Mouse (Mus musculus) kidney, postnatal 0 days (tissue): ENCODE results near the gene Adamts9. TPM values are rescaled to one million over a fixed set of nuclear protein-coding genes. Genes with fewer than 3 reads are reported as not detected.

Source experiments
- ATAC-seq: fragments of 200-750 bp; cut with Nextera tagmentation; replicated peaks from 2 replicates; pipeline ENCODE4 v1.8.0; 2017; ENCODE audit warnings: low read depth, moderate number of reproducible peaks, moderate TSS enrichment, moderate library complexity; ENCODE audit not compliant: low FRiP score
- DNase-seq: peaks from one replicate; pipeline ENCODE4 v3.0.0-alpha.2; 2016; ENCODE audit warnings: low spot score
- H3K27ac ChIP-seq: fragments of 300-500 bp; sonication (generic); 2 replicates; pipeline ENCODE4 v1.5.1; 2014; ENCODE audit warnings: mild to moderate bottlenecking
- H3K27me3 ChIP-seq: fragments of 300-500 bp; sonication (generic); 2 replicates; pipeline ENCODE4 v1.6.1; 2014; ENCODE audit warnings: low read length, mixed read lengths; ENCODE audit not compliant: insufficient read depth
- H3K36me3 ChIP-seq: fragments of 300-500 bp; sonication (generic); 2 replicates; pipeline ENCODE4 v1.6.1; 2014; ENCODE audit warnings: low read length, mixed read lengths; ENCODE audit not compliant: insufficient read depth
- H3K4me1 ChIP-seq: fragments of 300-500 bp; sonication (generic); replicated peaks from 2 replicates; pipeline ENCODE4 v1.6.1; 2014; ENCODE audit warnings: antibody characterized with exemption, low read length, mixed read lengths; ENCODE audit not compliant: insufficient read depth
- H3K4me2 ChIP-seq: fragments of 300-500 bp; sonication (generic); 2 replicates; pipeline ENCODE4 v1.6.1; 2014; ENCODE audit warnings: mild to moderate bottlenecking, low read length, moderate library complexity, mixed read lengths
- H3K4me3 ChIP-seq: fragments of 300-500 bp; sonication (generic); replicated peaks from 2 replicates; pipeline ENCODE4 v1.5.1; 2014; ENCODE audit warnings: low read depth, low read length
- H3K9ac ChIP-seq: fragments of 300-500 bp; sonication (generic); 2 replicates; pipeline ENCODE4 v1.6.1; 2014; ENCODE audit warnings: low read depth, low read length
- H3K9me3 ChIP-seq: fragments of 300-500 bp; sonication (generic); replicated peaks from 2 replicates; pipeline ENCODE4 v1.6.1; 2016; ENCODE audit warnings: low read length, inconsistent platforms, mixed read lengths
- CTCF ChIP-seq: IDR thresholded peaks from 2 replicates; pipeline ENCODE4 v1.5.1; 2016; ENCODE audit warnings: antibody characterized with exemption, low read depth, mild to moderate bottlenecking, moderate library complexity
- WGBS: fragments of 180-500 bp; shearing (Covaris S2); extraction: QIAGEN DNeasy Blood & Tissue Kit; methylation state at CpG from one replicate; pipeline ENCODE4 v1.1.7; 2014; 5-methylcytosine and 5-hydroxymethylcytosine counted together
- polyA plus RNA-seq: library from polyadenylated mRNA; unstranded; fragments of >200 nt; fragmentation: Nextera tagmentation; extraction: Ambion mirVana; gene quantifications from 2 replicates; pipeline ENCODE4 v1.2.1, GENCODE M21; 2015

Gene Adamts9
- polyA plus RNA-seq, 1 experiment from 2014 or later = 7.6 TPM

GRCm38 (mm10) chr6:92779140-92779934 lies 164.0 kb downstream of the Adamts9 start:
- ATAC-seq (no peak; the same call in 1 of the 2 replicates), DNase-seq (no peak)
- H3K4me1 ChIP-seq = no peaks in the 10 kb centered on the region
- no peak overlapping the region for H3K4me3 ChIP-seq
- no peaks in the 10 kb centered on the region for H3K27me3 ChIP-seq
- H3K4me2 ChIP-seq = no peak overlapping the region
- H3K36me3 ChIP-seq = peaks cover 14% of the 10 kb centered on the region
- no peak overlapping the region for H3K27ac ChIP-seq
- H3K9ac ChIP-seq = no peak overlapping the region
- 72% methylated on average over 11 of the region's 11 CpGs for WGBS
- no peak for TF ChIP-seq CTCF
- H3K9me3 ChIP-seq = no peaks in the 10 kb centered on the region

GRCm38 (mm10) chr6:92776356-92776755 lies 166.9 kb downstream of the Adamts9 start:
- 16% methylated on average over 2 of the region's 2 CpGs for WGBS
- peak; percentile 83 for TF ChIP-seq CTCF
- Histone ChIP-seq H3K4me1 (no peaks in the 10 kb centered on the region), H3K9me3 (no peaks in the 10 kb centered on the region), H3K9ac (no peak overlapping the region), H3K36me3 (peaks cover 19% of the 10 kb centered on the region), H3K27me3 (no peaks in the 10 kb centered on the region), H3K4me3 (no peak overlapping the region), H3K4me2 (no peak overlapping the region), H3K27ac (no peak overlapping the region)
- no peak for ATAC-seq
- DNase-seq = peak; percentile 73

- Histone ChIP-seq H3K36me3 (no peaks in the 10 kb centered on the region), H3K4me3 (no peak overlapping the region), H3K4me2 (no peak overlapping the region), H3K27me3 (no peaks in the 10 kb centered on the region), H3K9ac (no peak overlapping the region), H3K27ac (no peak overlapping the region), H3K4me1 (no peaks in the 10 kb centered on the region), H3K9me3 (no peaks in the 10 kb centered on the region)
- ATAC-seq (no peak), DNase-seq (no peak)
- TF ChIP-seq CTCF = no peak
- 52% methylated on average over 3 of the region's 3 CpGs for WGBS
Observed at GRCm38 (mm10) chr6:92762372-92762771, 180.9 kb downstream of the Adamts9 start.

GRCm38 (mm10) chr6:92759616-92760015 lies 183.7 kb downstream of the Adamts9 start:
- H3K4me3 ChIP-seq = no peak overlapping the region
- H3K9me3 ChIP-seq = no peaks in the 10 kb centered on the region
- H3K4me1 ChIP-seq = 0 out of 2 replicates have a peak, but pooled peaks cover 2% of the 10 kb centered on the region
- no peak overlapping the region for H3K9ac ChIP-seq
- H3K27ac ChIP-seq = no peak overlapping the region
- TF ChIP-seq CTCF = no peak
- ATAC-seq (no peak), DNase-seq (no peak)
- no peaks in the 10 kb centered on the region for H3K27me3 ChIP-seq
- H3K36me3 ChIP-seq = no peaks in the 10 kb centered on the region
- no peak overlapping the region for H3K4me2 ChIP-seq

GRCm38 (mm10) chr6:92755826-92756225 lies 187.5 kb downstream of the Adamts9 start:
- H3K4me1 ChIP-seq = 0 out of 2 replicates have a peak, but pooled peaks cover 2% of the 10 kb centered on the region
- DNase-seq = no peak
- TF ChIP-seq CTCF = no peak
- no peak overlapping the region for H3K4me3 ChIP-seq
- ATAC-seq = no peak
- 25% methylated on average over 5 of the region's 5 CpGs for WGBS
- no peak overlapping the region for H3K4me2 ChIP-seq
- no peaks in the 10 kb centered on the region for H3K27me3 ChIP-seq
- H3K27ac ChIP-seq = no peak overlapping the region
- no peak overlapping the region for H3K9ac ChIP-seq
- H3K9me3 ChIP-seq = no peaks in the 10 kb centered on the region
- H3K36me3 ChIP-seq = no peaks in the 10 kb centered on the region

GRCm38 (mm10) chr6:92752737-92753136 lies 190.6 kb downstream of the Adamts9 start:
- DNase-seq (no peak), ATAC-seq (no peak)
- Histone ChIP-seq H3K27me3 (no peaks in the 10 kb centered on the region), H3K4me1 (0 out of 2 replicates have a peak, but pooled peaks cover 2% of the 10 kb centered on the region), H3K9ac (no peak overlapping the region), H3K4me3 (no peak overlapping the region), H3K27ac (no peak overlapping the region), H3K36me3 (no peaks in the 10 kb centered on the region), H3K4me2 (no peak overlapping the region), H3K9me3 (no peaks in the 10 kb centered on the region)
- TF ChIP-seq CTCF = no peak
- 92% methylated on average over 2 of the region's 2 CpGs for WGBS

- no peak for DNase-seq
- Histone ChIP-seq H3K4me3 (no peak overlapping the region), H3K4me1 (no peaks in the 10 kb centered on the region), H3K27ac (no peak overlapping the region), H3K4me2 (no peak overlapping the region), H3K27me3 (no peaks in the 10 kb centered on the region), H3K36me3 (no peaks in the 10 kb centered on the region), H3K9ac (no peak overlapping the region), H3K9me3 (no peaks in the 10 kb centered on the region)
- ATAC-seq = no peak
- no peak for TF ChIP-seq CTCF
- WGBS = 58% methylated on average over 4 of the region's 4 CpGs
Observed at GRCm38 (mm10) chr6:92749420-92749819, 193.9 kb downstream of the Adamts9 start.
